Mouse (Mus musculus): ENCODE results near the gene Gm5617. TPM values are rescaled to one million over a fixed set of nuclear protein-coding genes. Genes with fewer than 3 reads are reported as not detected.
"Not testable (repeated sequence)": the region's sequence is repeated elsewhere in the genome, so short reads cannot be mapped to it uniquely, and the experiment has no call there.

Gene Gm5617
- polyA plus RNA-seq, 1 experiment from 2014 or later, result 30.2 TPM

GRCm38 (mm10) chr9:48510134-48510533, 14.9 kb downstream of the Gm5617 start:
- Histone ChIP-seq H3K36me3 (no peaks in the 10 kb centered on the region), H3K4me1 (replicated peaks) (no peaks in the 10 kb centered on the region), H3K9ac (no peak overlapping the region), H3K4me3 (replicated peaks) (no peak overlapping the region), H3K27ac (no peak overlapping the region), H3K4me2 (replicated peaks) (no peak overlapping the region), H3K27me3 (replicated peaks) (no peaks in the 10 kb centered on the region), H3K9me3 (no peaks in the 10 kb centered on the region)
- ATAC-seq, result no peak
- whole genome bisulfite sequencing, result 83% methylated on average over 5 of the region's 5 CpGs

GRCm38 (mm10) chr9:48515332-48515731, 20.1 kb downstream of the Gm5617 start:
- Histone ChIP-seq H3K4me3 (replicated peaks) (no peak overlapping the region), H3K36me3 (no peaks in the 10 kb centered on the region), H3K9ac (no peak overlapping the region), H3K4me2 (replicated peaks) (no peak overlapping the region), H3K27me3 (replicated peaks) (no peaks in the 10 kb centered on the region), H3K9me3 (no peaks in the 10 kb centered on the region), H3K4me1 (replicated peaks) (no peaks in the 10 kb centered on the region), H3K27ac (no peak overlapping the region)
- 68% methylated on average over 1 of the region's 1 CpGs for WGBS
- ATAC-seq, result no peak

DNA sequence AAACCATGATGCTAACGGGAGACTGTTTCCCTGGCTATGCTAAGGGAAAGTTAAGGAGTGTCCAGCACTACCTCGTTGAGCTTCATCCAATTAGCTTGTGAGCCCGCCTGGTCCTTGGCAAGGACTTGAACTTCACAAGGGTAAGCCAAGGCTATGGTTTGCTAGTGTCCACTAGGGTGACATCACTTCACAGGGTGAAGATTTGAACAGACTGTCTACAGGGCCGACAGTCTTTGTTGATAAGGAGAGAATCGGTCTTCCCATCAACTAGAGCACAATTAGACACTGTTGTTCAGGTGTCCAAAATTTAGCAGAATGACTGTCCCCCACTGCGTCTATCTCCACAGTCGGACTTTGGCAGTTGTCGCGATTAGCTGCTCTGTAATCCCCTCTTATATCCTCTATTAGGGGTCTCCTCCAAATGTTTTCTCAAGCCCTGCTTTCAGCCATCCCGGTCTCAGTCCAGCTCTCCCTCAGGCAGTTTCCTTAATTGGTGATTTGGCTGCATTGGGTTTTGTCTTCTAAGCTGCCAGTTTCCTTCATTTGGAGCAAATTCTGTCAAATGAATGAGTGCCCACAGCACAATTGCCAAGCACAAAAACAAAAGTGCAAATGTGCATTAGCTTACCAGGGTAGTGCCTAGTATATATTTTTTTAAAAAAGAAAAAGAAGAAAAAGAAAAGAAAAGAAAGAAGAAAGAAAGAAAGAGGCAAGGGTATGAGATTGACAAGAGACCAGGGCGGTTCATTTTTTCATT, 21.6 kb downstream of the Gm5617 start:
- no peak overlapping the region for H3K9ac ChIP-seq
- no peaks in the 10 kb centered on the region for H3K9me3 ChIP-seq
- H3K27ac ChIP-seq, result no peak overlapping the region
- no peak overlapping the region for H3K4me2 ChIP-seq (replicated peaks)
- H3K27me3 ChIP-seq (replicated peaks), result no peaks in the 10 kb centered on the region
- no peak overlapping the region for H3K4me3 ChIP-seq (replicated peaks)
- H3K4me1 ChIP-seq (replicated peaks), result no peaks in the 10 kb centered on the region
- no peak for ATAC-seq
- 82% methylated on average over 11 of the region's 11 CpGs for WGBS
- H3K36me3 ChIP-seq, result no peaks in the 10 kb centered on the region

GRCm38 (mm10) chr9:48517372-48518130, 22.3 kb downstream of the Gm5617 start:
- Histone ChIP-seq H3K4me1 (replicated peaks) (no peaks in the 10 kb centered on the region), H3K4me2 (replicated peaks) (no peak overlapping the region), H3K27me3 (replicated peaks) (no peaks in the 10 kb centered on the region), H3K36me3 (no peaks in the 10 kb centered on the region), H3K4me3 (replicated peaks) (no peak overlapping the region), H3K9ac (no peak overlapping the region), H3K9me3 (no peaks in the 10 kb centered on the region), H3K27ac (no peak overlapping the region)
- ATAC-seq, result no peak
- WGBS, result 75% methylated on average over 19 of the region's 19 CpGs

GRCm38 (mm10) chr9:48520405-48520804, 25.2 kb downstream of the Gm5617 start:
- not testable (repeated sequence) for ATAC-seq

DNA sequence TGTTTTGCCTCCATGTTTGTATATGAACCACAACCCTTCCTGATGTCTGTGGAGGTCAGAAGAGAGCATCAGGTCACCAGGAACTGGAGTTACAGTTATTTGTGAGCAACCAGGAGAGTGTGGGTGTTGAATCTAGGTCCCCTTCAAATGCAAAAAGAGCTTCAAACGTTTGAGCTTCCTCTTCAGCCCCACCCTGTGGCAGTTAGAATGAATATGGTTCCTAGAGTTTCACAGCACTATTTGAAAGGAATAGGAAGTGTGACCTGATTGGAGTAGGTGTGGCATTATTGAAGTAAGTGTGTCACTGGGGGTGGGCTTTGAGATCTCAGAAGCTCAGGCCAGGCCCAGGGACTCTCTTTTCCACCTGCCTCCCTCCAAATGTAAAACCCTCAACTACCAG, 30.3 kb downstream of the Gm5617 start:
- WGBS, result 7% methylated on average over 1 of the region's 1 CpGs
- H3K9ac ChIP-seq, result no peak overlapping the region
- no peak overlapping the region for H3K4me2 ChIP-seq (replicated peaks)
- H3K27me3 ChIP-seq (replicated peaks), result no peaks in the 10 kb centered on the region
- H3K4me3 ChIP-seq (replicated peaks), result no peak overlapping the region
- H3K9me3 ChIP-seq, result no peaks in the 10 kb centered on the region
- ATAC-seq, result no peak
- H3K36me3 ChIP-seq, result no peaks in the 10 kb centered on the region
- H3K27ac ChIP-seq, result no peak overlapping the region
- H3K4me1 ChIP-seq (replicated peaks), result no peaks in the 10 kb centered on the region

More at GRCm38 (mm10) chr9:48520405-48520804, 25.2 kb downstream of the Gm5617 start:
- H3K27ac ChIP-seq; H3K9ac ChIP-seq; H3K4me1 ChIP-seq (replicated peaks); H3K36me3 ChIP-seq; H3K4me2 ChIP-seq (replicated peaks); H3K4me3 ChIP-seq (replicated peaks); H3K27me3 ChIP-seq (replicated peaks); H3K9me3 ChIP-seq: not testable (repeated sequence)
- WGBS, result 15% methylated on average over 5 of the region's 7 CpGs

- no peak overlapping the region for H3K27ac ChIP-seq
- WGBS, result 86% methylated on average over 4 of the region's 4 CpGs
- no peaks in the 10 kb centered on the region for H3K27me3 ChIP-seq (replicated peaks)
- no peak for ATAC-seq
- H3K9ac ChIP-seq, result no peak overlapping the region
- no peaks in the 10 kb centered on the region for H3K9me3 ChIP-seq
- no peaks in the 10 kb centered on the region for H3K4me1 ChIP-seq (replicated peaks)
- no peak overlapping the region for H3K4me2 ChIP-seq (replicated peaks)
- H3K4me3 ChIP-seq (replicated peaks), result no peak overlapping the region
- no peaks in the 10 kb centered on the region for H3K36me3 ChIP-seq
These were observed 31.3 kb downstream of the Gm5617 start for GRCm38 (mm10) chr9:48526520-48526919.

DNA sequence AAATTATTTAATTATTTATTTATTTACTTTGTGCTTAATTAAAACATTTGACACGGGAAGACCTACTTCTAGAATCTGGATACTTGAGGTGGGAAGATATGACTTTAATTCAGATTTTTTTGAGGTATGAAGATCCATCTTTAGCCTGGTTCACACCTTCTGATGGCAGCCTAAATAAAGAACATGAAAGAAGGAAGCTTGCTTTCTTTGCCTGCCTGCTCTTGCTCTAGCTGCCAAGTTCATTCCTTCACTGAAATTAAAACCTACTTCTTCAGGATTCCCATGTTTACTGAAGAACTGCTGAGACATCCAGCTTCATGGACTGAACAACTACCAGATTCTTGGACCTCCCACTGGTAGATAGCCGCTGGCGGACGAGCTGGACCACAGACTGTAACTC, 36.1 kb downstream of the Gm5617 start:
- Histone ChIP-seq H3K9me3 (no peaks in the 10 kb centered on the region), H3K27me3 (replicated peaks) (no peaks in the 10 kb centered on the region), H3K4me1 (replicated peaks) (no peaks in the 10 kb centered on the region), H3K9ac (no peak overlapping the region), H3K4me2 (replicated peaks) (no peak overlapping the region), H3K36me3 (no peaks in the 10 kb centered on the region), H3K27ac (no peak overlapping the region), H3K4me3 (replicated peaks) (no peak overlapping the region)
- 82% methylated on average over 4 of the region's 4 CpGs for WGBS
- no peak for ATAC-seq

DNA sequence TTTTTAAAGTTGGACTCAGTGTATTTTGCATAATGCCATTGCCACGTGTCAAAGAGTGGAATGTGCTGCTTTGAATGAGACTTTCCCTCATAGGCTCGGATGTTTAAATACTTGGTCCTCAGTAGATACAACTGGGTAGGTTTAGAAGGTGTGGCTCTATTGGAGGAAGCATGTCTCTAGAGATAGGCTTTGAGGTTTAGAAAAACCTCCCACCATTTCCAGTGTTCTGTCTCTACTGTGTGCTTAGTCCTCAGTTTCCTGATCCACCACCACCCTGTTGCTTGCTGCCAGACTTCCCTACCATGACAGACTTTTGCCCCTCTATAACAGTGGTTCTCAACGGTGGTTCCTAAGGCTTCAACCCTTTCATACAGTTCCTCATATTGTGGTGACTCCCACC, 37.0 kb downstream of the Gm5617 start:
- no peak overlapping the region for H3K4me3 ChIP-seq (replicated peaks)
- H3K4me2 ChIP-seq (replicated peaks), result no peak overlapping the region
- H3K27me3 ChIP-seq (replicated peaks), result no peaks in the 10 kb centered on the region
- 66% methylated on average over 3 of the region's 3 CpGs for WGBS
- no peaks in the 10 kb centered on the region for H3K4me1 ChIP-seq (replicated peaks)
- H3K9ac ChIP-seq, result no peak overlapping the region
- no peak overlapping the region for H3K27ac ChIP-seq
- H3K9me3 ChIP-seq, result no peaks in the 10 kb centered on the region
- H3K36me3 ChIP-seq, result no peaks in the 10 kb centered on the region
- no peak for ATAC-seq

DNA sequence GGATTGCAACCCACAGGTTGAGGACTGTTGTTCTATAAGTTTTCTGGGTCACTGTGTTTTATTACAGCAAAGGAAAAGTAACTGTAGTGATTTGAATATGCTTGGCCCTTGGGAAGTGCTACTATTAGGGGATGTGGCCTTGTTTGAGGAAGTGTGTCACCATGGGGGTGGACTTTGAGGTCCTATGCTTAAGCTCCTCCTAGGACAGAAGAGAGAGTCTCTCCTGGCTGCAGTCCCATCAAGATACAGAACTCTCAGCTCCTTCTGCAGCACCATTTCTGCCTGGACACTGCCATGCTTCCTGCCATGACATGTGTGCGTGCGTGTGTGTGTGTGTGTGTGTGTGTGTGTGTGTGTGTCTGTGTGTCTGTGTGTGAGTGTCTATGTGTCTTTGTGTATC, 37.5 kb downstream of the Gm5617 start:
- no peak overlapping the region for H3K9ac ChIP-seq
- H3K4me2 ChIP-seq (replicated peaks), result no peak overlapping the region
- H3K9me3 ChIP-seq, result no peaks in the 10 kb centered on the region
- WGBS, result 86% methylated on average over 2 of the region's 2 CpGs
- no peaks in the 10 kb centered on the region for H3K27me3 ChIP-seq (replicated peaks)
- no peak overlapping the region for H3K27ac ChIP-seq
- no peak for ATAC-seq
- H3K4me1 ChIP-seq (replicated peaks), result no peaks in the 10 kb centered on the region
- H3K4me3 ChIP-seq (replicated peaks), result no peak overlapping the region
- no peaks in the 10 kb centered on the region for H3K36me3 ChIP-seq

- Histone ChIP-seq H3K4me1 (replicated peaks) (no peaks in the 10 kb centered on the region), H3K27ac (no peak overlapping the region), H3K27me3 (replicated peaks) (peaks cover 11% of the 10 kb centered on the region; the same call in 1 of the 2 replicates), H3K4me2 (replicated peaks) (no peak overlapping the region), H3K36me3 (no peaks in the 10 kb centered on the region), H3K9ac (no peak overlapping the region), H3K9me3 (no peaks in the 10 kb centered on the region), H3K4me3 (replicated peaks) (no peak overlapping the region)
- 66% methylated on average over 1 of the region's 1 CpGs for WGBS
- no peak for ATAC-seq
These were observed 41.2 kb downstream of the Gm5617 start for GRCm38 (mm10) chr9:48536414-48536813.

DNA sequence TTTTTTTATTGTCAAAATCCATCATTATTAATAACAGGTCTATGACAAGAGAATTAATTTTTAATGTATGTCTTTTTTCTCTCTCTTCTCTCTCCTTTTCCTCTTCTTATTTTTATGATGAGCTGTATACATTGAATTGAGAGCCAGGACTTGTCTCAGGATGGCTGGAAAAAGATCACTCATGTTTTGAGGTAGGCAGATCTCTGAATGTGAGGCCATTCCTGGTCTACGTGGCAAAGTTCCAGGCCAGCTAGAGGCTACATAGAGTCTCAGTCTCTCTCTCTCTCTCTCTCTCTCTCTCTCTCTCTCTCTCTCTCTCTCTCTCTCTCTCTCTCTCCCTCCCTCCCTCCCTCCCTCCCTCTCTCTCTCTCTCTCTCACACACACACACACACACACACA, 42.4 kb downstream of the Gm5617 start:
- peaks cover 11% of the 10 kb centered on the region; the same call in 1 of the 2 replicates for H3K27me3 ChIP-seq (replicated peaks)
- 41% methylated on average over 1 of the region's 1 CpGs for WGBS
- not testable (repeated sequence) for ATAC-seq; H3K4me2 ChIP-seq (replicated peaks); H3K4me1 ChIP-seq (replicated peaks); H3K9me3 ChIP-seq; H3K9ac ChIP-seq; H3K27ac ChIP-seq; H3K36me3 ChIP-seq; H3K4me3 ChIP-seq (replicated peaks)
